Mouse (Mus musculus): ENCODE measurements around the gene Twsg1. TPM values are rescaled to one million over a fixed set of nuclear protein-coding genes. Genes with fewer than 3 reads are reported as not detected.

Twsg1 gene
- polyA plus RNA-seq, 1 experiment, result 8.8 TPM

- TF ChIP-seq CTCF (IDR thresholded peaks at IDR 0.05; ENCODE audit: control insufficient read depth, insufficient read depth, low read length), result no peak
- TF ChIP-seq POLR2A (IDR thresholded peaks at IDR 0.05; ENCODE audit: borderline replicate concordance, control insufficient read depth, low read depth, low read length), result no peak
- peaks cover 2% of the 10 kb centered on the region; the same call in 1 of the 2 replicates for H3K4me1 ChIP-seq (ENCODE audit: control insufficient read depth, insufficient read depth, low read length)
- no peak overlapping the region for H3K4me3 ChIP-seq (replicated peaks; ENCODE audit: control insufficient read depth, low read depth, low read length)
- H3K27ac ChIP-seq (ENCODE audit: control insufficient read depth, insufficient read depth, low read depth, low read length, poor library complexity), result no peak overlapping the region
- 77% methylated on average over 6 of the region's 6 CpGs for WGBS
These were observed 74.0 kb downstream of the Twsg1 start for GRCm38 (mm10) chr17:65877026-65877425.

- no peak overlapping the region for H3K27ac ChIP-seq (ENCODE audit: control insufficient read depth, insufficient read depth, low read depth, low read length, poor library complexity)
- 88% methylated on average over 11 of the region's 11 CpGs for WGBS
- peaks cover 4% of the 10 kb centered on the region; the same call in 1 of the 2 replicates for H3K4me1 ChIP-seq (ENCODE audit: control insufficient read depth, insufficient read depth, low read length)
- no peak overlapping the region for H3K4me3 ChIP-seq (replicated peaks; ENCODE audit: control insufficient read depth, low read depth, low read length)
- TF ChIP-seq CTCF (IDR thresholded peaks at IDR 0.05; ENCODE audit: control insufficient read depth, insufficient read depth, low read length), result no peak
- TF ChIP-seq POLR2A (IDR thresholded peaks at IDR 0.05; ENCODE audit: borderline replicate concordance, control insufficient read depth, low read depth, low read length), result no peak
These were observed 77.2 kb downstream of the Twsg1 start for GRCm38 (mm10) chr17:65873834-65874233.

- Histone ChIP-seq H3K4me3 (replicated peaks; ENCODE audit: control insufficient read depth, low read depth, low read length) (no peak overlapping the region), H3K27ac (ENCODE audit: control insufficient read depth, insufficient read depth, low read depth, low read length, poor library complexity) (no peak overlapping the region), H3K4me1 (ENCODE audit: control insufficient read depth, insufficient read depth, low read length) (peaks cover 4% of the 10 kb centered on the region; the same call in 1 of the 2 replicates)
- WGBS, result 79% methylated on average over 4 of the region's 4 CpGs
- no peak for TF ChIP-seq CTCF (IDR thresholded peaks at IDR 0.05; ENCODE audit: control insufficient read depth, insufficient read depth, low read length)
- no peak for TF ChIP-seq POLR2A (IDR thresholded peaks at IDR 0.05; ENCODE audit: borderline replicate concordance, control insufficient read depth, low read depth, low read length)
These were observed 77.9 kb downstream of the Twsg1 start for GRCm38 (mm10) chr17:65873156-65873555.

- peak; percentile 67 for TF ChIP-seq CTCF (IDR thresholded peaks at IDR 0.05; ENCODE audit: control insufficient read depth, insufficient read depth, low read length)
- no peak for TF ChIP-seq POLR2A (IDR thresholded peaks at IDR 0.05; ENCODE audit: borderline replicate concordance, control insufficient read depth, low read depth, low read length)
- 52% methylated on average over 6 of the region's 6 CpGs for WGBS
- no peak overlapping the region for H3K4me3 ChIP-seq (replicated peaks; ENCODE audit: control insufficient read depth, low read depth, low read length)
- peaks cover 4% of the 10 kb centered on the region; the same call in 1 of the 2 replicates for H3K4me1 ChIP-seq (ENCODE audit: control insufficient read depth, insufficient read depth, low read length)
- H3K27ac ChIP-seq (ENCODE audit: control insufficient read depth, insufficient read depth, low read depth, low read length, poor library complexity), result no peak overlapping the region
These were observed 78.4 kb downstream of the Twsg1 start for GRCm38 (mm10) chr17:65872652-65873051.

- Histone ChIP-seq H3K4me1 (ENCODE audit: control insufficient read depth, insufficient read depth, low read length) (peaks cover 4% of the 10 kb centered on the region; the same call in 1 of the 2 replicates), H3K4me3 (replicated peaks; ENCODE audit: control insufficient read depth, low read depth, low read length) (no peak overlapping the region), H3K27ac (ENCODE audit: control insufficient read depth, insufficient read depth, low read depth, low read length, poor library complexity) (no peak overlapping the region)
- TF ChIP-seq POLR2A (IDR thresholded peaks at IDR 0.05; ENCODE audit: borderline replicate concordance, control insufficient read depth, low read depth, low read length), result no peak
- no peak for TF ChIP-seq CTCF (IDR thresholded peaks at IDR 0.05; ENCODE audit: control insufficient read depth, insufficient read depth, low read length)
- WGBS, result 20% methylated on average over 6 of the region's 6 CpGs
These were observed 79.0 kb downstream of the Twsg1 start for GRCm38 (mm10) chr17:65872051-65872450.

Other genes starting within 250 kb of the Twsg1 start
- 6.8 and 18.0 TPM in 2 replicates for gene Rab31, start 178.5 kb downstream of the Twsg1 start, polyA plus RNA-seq (2011; ENCODE audit: insufficient read depth, insufficient read length, low replicate concordance, missing spikeins)
- 17.9 and 28.6 TPM in 2 replicates for gene Ppp4r1, start 168.7 kb downstream of the Twsg1 start, polyA plus RNA-seq (2011; ENCODE audit: insufficient read depth, insufficient read length, low replicate concordance, missing spikeins)
- gene Ralbp1, start 65.4 kb downstream of the Twsg1 start, polyA plus RNA-seq (2011; ENCODE audit: insufficient read depth, insufficient read length, low replicate concordance, missing spikeins), result 16.1 and 27.0 TPM in 2 replicates
- 19.4 and 27.4 TPM in 2 replicates for gene Ankrd12, start 125.9 kb upstream of the Twsg1 start, polyA plus RNA-seq (2011; ENCODE audit: insufficient read depth, insufficient read length, low replicate concordance, missing spikeins)
- gene Ndufv2, start 150.3 kb upstream of the Twsg1 start, polyA plus RNA-seq (2011; ENCODE audit: insufficient read depth, insufficient read length, low replicate concordance, missing spikeins), result 92.9 and 164 TPM in 2 replicates
- gene Washc1, start 160.3 kb upstream of the Twsg1 start, polyA plus RNA-seq (2011; ENCODE audit: insufficient read depth, insufficient read length, low replicate concordance, missing spikeins), result 24.4 and 47.4 TPM in 2 replicates
- gene Ddx11, start 172.3 kb upstream of the Twsg1 start, polyA plus RNA-seq (2011; ENCODE audit: insufficient read depth, insufficient read length, low replicate concordance, missing spikeins), result 13.2 and 27.6 TPM in 2 replicates